8 mouse cellular contexts compared by ENCODE assay signal in genomic region chr15:86034781-86035360, GRCm38 (mm10). TPM values are rescaled to one million over a fixed set of nuclear protein-coding genes. Genes with fewer than 3 reads are reported as not detected.
DNase-seq lines count a peak whose midpoint lies in the region; ATAC-seq and TF ChIP-seq lines count a peak whose summit lies in the region.

No protein-coding gene starts in this region.

- no peak for TF ChIP-seq POLR2A in heart, adult 2 months (IDR thresholded peaks at IDR 0.05; ENCODE audit: insufficient read depth, low read depth, low read length)

- peaks cover 35% of the 10 kb centered on the region for H3K27me3 ChIP-seq in heart, embryonic 11.5 days (ENCODE audit: control insufficient read depth, insufficient read depth, low read length)
- H3K27me3 ChIP-seq in heart, adult 2 months (ENCODE audit: control insufficient read depth, insufficient read depth, low read length), result peaks cover 1% of the 10 kb centered on the region; the same call in 1 of the 2 replicates
- peaks cover 45% of the 10 kb centered on the region for H3K27me3 ChIP-seq in intestine, embryonic 14.5 days (replicated peaks; ENCODE audit: control insufficient read depth, insufficient read depth, low read length)

- 3% methylated on average over 12 of the region's 12 CpGs for WGBS in heart, embryonic 11.5 days (ENCODE audit: insufficient replicate concordance)
- 51% methylated on average over 12 of the region's 12 CpGs for WGBS in heart, adult 2 months
- WGBS in intestine, embryonic 14.5 days, result 5% methylated on average over 12 of the region's 12 CpGs

- H3K4me1 ChIP-seq in heart, embryonic 11.5 days (ENCODE audit: control insufficient read depth, insufficient read depth, low read length), result peaks cover 4% of the 10 kb centered on the region
- H3K4me1 ChIP-seq in heart, adult 2 months (ENCODE audit: control insufficient read depth, insufficient read depth, low read length), result no peaks in the 10 kb centered on the region
- H3K4me1 ChIP-seq in intestine, embryonic 14.5 days (replicated peaks; ENCODE audit: control insufficient read depth, insufficient read depth, low read length), result peaks cover 6% of the 10 kb centered on the region; the same call in 1 of the 2 replicates

- no peaks in the 10 kb centered on the region for H3K79me2 ChIP-seq in heart, adult 2 months (replicated peaks; ENCODE audit: control insufficient read depth, insufficient read depth, low read length)

- peak overlapping the region; percentile 62 for H3K4me3 ChIP-seq in heart, embryonic 11.5 days (ENCODE audit: low read depth, low read length)
- H3K4me3 ChIP-seq in heart, adult 2 months, result no peak overlapping the region
- H3K4me3 ChIP-seq in intestine, embryonic 14.5 days (ENCODE audit: low read depth, low read length), result peak overlapping the region; percentile 50; the same call in 1 of the 2 replicates

- intact Hi-C loops in heart, adult 2 months (cut with DNase I), result loop anchor here (5.0 kb wide), 2 partner anchors 68 to 318 kb away; no protein-coding TSS in a partner anchor

- H3K9ac ChIP-seq in heart, embryonic 11.5 days (ENCODE audit: low read depth, low read length), result no peak overlapping the region; the same call in 1 of the 2 replicates
- no peak overlapping the region for H3K9ac ChIP-seq in heart, adult 2 months (ENCODE audit: low read depth, low read length)
- no peak overlapping the region for H3K9ac ChIP-seq in intestine, embryonic 14.5 days (ENCODE audit: low read length)

- no peak for TF ChIP-seq EP300 in heart, adult 2 months (IDR thresholded peaks at IDR 0.05; ENCODE audit: insufficient read depth, low read depth, low read length)

- H3K36me3 ChIP-seq in heart, embryonic 11.5 days (ENCODE audit: control insufficient read depth, insufficient read depth, low read length), result no peaks in the 10 kb centered on the region; the same call in 1 of the 2 replicates
- H3K36me3 ChIP-seq in heart, adult 2 months (ENCODE audit: control insufficient read depth, insufficient read depth, low read length), result no peaks in the 10 kb centered on the region
- H3K36me3 ChIP-seq in intestine, embryonic 14.5 days (ENCODE audit: control insufficient read depth, insufficient read depth, low read length), result no peaks in the 10 kb centered on the region

- no peak for TF ChIP-seq CTCF in heart, adult 2 months (IDR thresholded peaks at IDR 0.05)

- no peak overlapping the region for H3K27ac ChIP-seq in heart, embryonic 11.5 days (ENCODE audit: low read depth, low read length)
- H3K27ac ChIP-seq in heart, adult 2 months, result no peak overlapping the region
- H3K27ac ChIP-seq in intestine, embryonic 14.5 days (ENCODE audit: low read depth), result no peak overlapping the region

- H3K9me3 ChIP-seq in heart, embryonic 11.5 days (replicated peaks; ENCODE audit: control insufficient read depth, low read length), result no peaks in the 10 kb centered on the region
- peaks cover 4% of the 10 kb centered on the region; the same call in 1 of the 2 replicates for H3K9me3 ChIP-seq in intestine, embryonic 14.5 days (ENCODE audit: control insufficient read depth, low read length)

- peak overlapping the region; percentile 90 for H3K4me2 ChIP-seq in heart, embryonic 11.5 days
- H3K4me2 ChIP-seq in intestine, embryonic 14.5 days (ENCODE audit: low read length), result peak overlapping the region; percentile 69

- no peak for DNase-seq in heart, adult 2 months
- no peak for DNase-seq in intestine, embryonic 14.5 days (ENCODE audit: low spot score)
- DNase-seq in lung, postnatal 4 days, result peak; percentile 32 to 59
- no peak for DNase-seq in yolk sac, embryonic 10.5 days (ENCODE audit: low spot score)
- no peak for DNase-seq in urinary bladder, postnatal 25 days (ENCODE audit: low spot score)
- no peak for DNase-seq in layer of hippocampus, adult 11-12 months (ENCODE audit: low spot score)

- ATAC-seq in heart, embryonic 11.5 days (replicated peaks; ENCODE audit: insufficient number of reproducible peaks, low FRiP score, low TSS enrichment), result no peak
- peak; percentile 15; the same call in 1 of the 2 replicates for ATAC-seq in common myeloid progenitor, adult 5-6 weeks (replicated peaks; ENCODE audit: low read depth, poor library complexity, severe bottlenecking)
- ATAC-seq in intestine, embryonic 14.5 days (replicated peaks; ENCODE audit: low FRiP score, low TSS enrichment, low read depth), result no peak

RNA-seq across cellular contexts. Expression of gene Celsr1, which starts 1.3 kb away (rescaled TPM):
- 2.1 and 2.2 TPM in 2 replicates for polyA plus RNA-seq in heart, embryonic 11.5 days (2014; fragmentation: Nextera tagmentation; extraction: Ambion mirVana)
- 1 to 10 TPM; 4.5 to 5.0 TPM for total RNA-seq in heart, adult 2 months (2021)
- 4.3 and 5.2 TPM in 2 replicates for polyA plus RNA-seq in heart, adult 2 months (2012; rRNA removed)
- total RNA-seq in common myeloid progenitor, adult 5-6 weeks (2017), result 3.3 and 3.6 TPM in 2 replicates
- polyA plus RNA-seq in intestine, embryonic 14.5 days (2014; fragmentation: Nextera tagmentation; extraction: Ambion mirVana), result 1.3 and 2.2 TPM in 2 replicates

RNA-seq across cellular contexts. Expression of gene Gramd4, which starts 22.6 kb away (rescaled TPM):
- polyA plus RNA-seq in heart, embryonic 11.5 days (2014; fragmentation: Nextera tagmentation; extraction: Ambion mirVana), result 4.9 and 6.5 TPM in 2 replicates
- total RNA-seq in heart, adult 2 months (2021), result 10 to 100 TPM; 27.6 to 31.5 TPM
- 25.3 and 39.8 TPM in 2 replicates for polyA plus RNA-seq in heart, adult 2 months (2012; rRNA removed)
- total RNA-seq in common myeloid progenitor, adult 5-6 weeks (2017), result 29.5 and 33.1 TPM in 2 replicates
- polyA plus RNA-seq in intestine, embryonic 14.5 days (2014; fragmentation: Nextera tagmentation; extraction: Ambion mirVana), result 6.0 and 8.1 TPM in 2 replicates

Comparison
In these comparisons a context has a peak if more than half of its experiments do, and no peak if none do; other contexts are left out.
1. DNase-seq: peak in lung, postnatal 4 days (2 of 2); none in heart, adult 2 months (0 of 2), intestine, embryonic 14.5 days (single experiment), yolk sac, embryonic 10.5 days (single experiment), urinary bladder, postnatal 25 days (single experiment) and layer of hippocampus, adult 11-12 months (single experiment).